Mouse (Mus musculus) neural tube, embryonic 14.5 days (tissue): ENCODE measurements at regions not wholly inside any gene's neighbourhood (a gene's known extent, or its start where the extent isn't known, plus 50 kb on each side); places are given as distances from the start of the nearest gene placed in this dataset.
A peak's percentile ranks its signal among the peaks of the same experiment; 100 is the strongest.

ENCODE experiments used
- ATAC-seq: fragments of 200-750 bp; cut with Nextera tagmentation; 2 replicates; pipeline ENCODE4 v1.8.0; 2017; ENCODE audit warnings: low read depth, mild to moderate bottlenecking, moderate TSS enrichment, moderate library complexity
- H3K27ac ChIP-seq: fragments of 300-500 bp; sonication (generic); 2 replicates; pipeline ENCODE4 v1.5.1; 2014; ENCODE audit warnings: low read depth, mild to moderate bottlenecking, control low read depth, low read length, moderate library complexity, mixed read lengths
- H3K27me3 ChIP-seq: fragments of 300-500 bp; sonication (generic); 2 replicates; pipeline ENCODE4 v1.6.1; 2014; ENCODE audit warnings: low read length; ENCODE audit not compliant: control insufficient read depth, insufficient read depth
- H3K36me3 ChIP-seq: fragments of 300-500 bp; sonication (generic); 2 replicates; pipeline ENCODE4 v1.6.1; 2014; ENCODE audit warnings: low read length, mixed read lengths; ENCODE audit not compliant: control insufficient read depth, insufficient read depth
- H3K4me1 ChIP-seq: fragments of 300-500 bp; sonication (generic); 2 replicates; pipeline ENCODE4 v1.6.1; 2014; ENCODE audit warnings: low read length; ENCODE audit not compliant: control insufficient read depth, insufficient read depth
- H3K4me2 ChIP-seq: fragments of 300-500 bp; sonication (generic); 2 replicates; pipeline ENCODE4 v1.6.1; 2014; ENCODE audit warnings: mild to moderate bottlenecking, low read depth, low read length, control low read depth
- H3K4me3 ChIP-seq: fragments of 300-500 bp; sonication (generic); 2 replicates; pipeline ENCODE4 v1.5.1; 2014; ENCODE audit warnings: low read depth, low read length, control low read depth, mixed read lengths
- H3K9ac ChIP-seq: fragments of 300-500 bp; sonication (generic); replicated peaks from 2 replicates; pipeline ENCODE4 v1.6.1; 2014; ENCODE audit warnings: low read depth, mild to moderate bottlenecking, control low read depth, low read length, mixed read lengths
- H3K9me3 ChIP-seq: fragments of 300-500 bp; sonication (generic); 2 replicates; pipeline ENCODE4 v1.6.1; 2016; ENCODE audit warnings: low read length; ENCODE audit not compliant: control insufficient read depth
- WGBS: fragments of 180-500 bp; shearing (Covaris S2); extraction: QIAGEN DNeasy Blood & Tissue Kit; methylation state at CpG from one replicate; pipeline ENCODE4 v1.1.7; 2014; 5-methylcytosine and 5-hydroxymethylcytosine counted together

GRCm38 (mm10) chr2:74292641-74293040 is 286.6 kb downstream of the Lnpk start:
- 72% methylated on average over 7 of the region's 7 CpGs for WGBS
- ATAC-seq: no peak
- H3K4me1 ChIP-seq: peaks cover 13% of the 10 kb centered on the region; the same call in 1 of the 2 replicates
- H3K27ac ChIP-seq: no peak overlapping the region
- H3K4me3 ChIP-seq: no peak overlapping the region
- no peaks in the 10 kb centered on the region for H3K9me3 ChIP-seq
- H3K36me3 ChIP-seq: no peaks in the 10 kb centered on the region
- no peaks in the 10 kb centered on the region for H3K27me3 ChIP-seq
- H3K9ac ChIP-seq: no peak overlapping the region
- H3K4me2 ChIP-seq: no peak overlapping the region

GRCm38 (mm10) chr2:74291416-74292396 is 287.5 kb downstream of the Lnpk start:
- Histone ChIP-seq H3K36me3 (no peaks in the 10 kb centered on the region), H3K27me3 (no peaks in the 10 kb centered on the region), H3K4me3 (no peak overlapping the region), H3K9me3 (no peaks in the 10 kb centered on the region), H3K27ac (peak overlapping the region; percentile 55; the same call in 1 of the 2 replicates), H3K4me1 (peaks cover 13% of the 10 kb centered on the region; the same call in 1 of the 2 replicates), H3K4me2 (no peak overlapping the region), H3K9ac (peak overlapping the region; percentile 4; the same call in 1 of the 2 replicates)
- WGBS: 72% methylated on average over 8 of the region's 8 CpGs
- ATAC-seq: peak; percentile 86

GRCm38 (mm10) chr2:74285624-74286023 is 293.6 kb downstream of the Lnpk start:
- no peak overlapping the region for H3K9ac ChIP-seq
- WGBS: 95% methylated on average over 4 of the region's 4 CpGs
- no peaks in the 10 kb centered on the region for H3K4me1 ChIP-seq
- no peak for ATAC-seq
- H3K9me3 ChIP-seq: no peaks in the 10 kb centered on the region
- H3K4me2 ChIP-seq: no peak overlapping the region
- H3K27me3 ChIP-seq: no peaks in the 10 kb centered on the region
- no peaks in the 10 kb centered on the region for H3K36me3 ChIP-seq
- H3K4me3 ChIP-seq: no peak overlapping the region
- H3K27ac ChIP-seq: no peak overlapping the region

GRCm38 (mm10) chr2:74264963-74265362 is 314.3 kb downstream of the Lnpk start:
- no peak for ATAC-seq
- Histone ChIP-seq H3K4me1 (no peaks in the 10 kb centered on the region), H3K27ac (no peak overlapping the region), H3K9ac (no peak overlapping the region), H3K4me3 (no peak overlapping the region), H3K36me3 (no peaks in the 10 kb centered on the region), H3K27me3 (no peaks in the 10 kb centered on the region), H3K4me2 (no peak overlapping the region), H3K9me3 (no peaks in the 10 kb centered on the region)
- 79% methylated on average over 6 of the region's 6 CpGs for WGBS

- no peak for ATAC-seq
Observed at GRCm38 (mm10) chr2:74257034-74257781, 322.0 kb downstream of the Lnpk start.

GRCm38 (mm10) chr2:74247521-74247920 is 331.7 kb downstream of the Lnpk start:
- Histone ChIP-seq H3K27me3 (no peaks in the 10 kb centered on the region), H3K9me3 (no peaks in the 10 kb centered on the region), H3K4me2 (no peak overlapping the region), H3K36me3 (no peaks in the 10 kb centered on the region), H3K4me1 (no peaks in the 10 kb centered on the region; the same call in 1 of the 2 replicates), H3K4me3 (no peak overlapping the region), H3K27ac (no peak overlapping the region), H3K9ac (no peak overlapping the region)
- ATAC-seq: no peak
- 91% methylated on average over 3 of the region's 3 CpGs for WGBS

More at GRCm38 (mm10) chr2:74257034-74257781, 322.0 kb downstream of the Lnpk start:
- Histone ChIP-seq H3K27ac (no peak overlapping the region), H3K9me3 (no peaks in the 10 kb centered on the region), H3K36me3 (no peaks in the 10 kb centered on the region), H3K4me3 (no peak overlapping the region), H3K4me1 (no peaks in the 10 kb centered on the region), H3K9ac (no peak overlapping the region), H3K4me2 (no peak overlapping the region), H3K27me3 (no peaks in the 10 kb centered on the region)
- WGBS: 47% methylated on average over 8 of the region's 8 CpGs

GRCm38 (mm10) chr2:74246631-74247030 is 332.6 kb downstream of the Lnpk start:
- H3K4me2 ChIP-seq: no peak overlapping the region
- 77% methylated on average over 4 of the region's 4 CpGs for WGBS
- H3K27ac ChIP-seq: no peak overlapping the region
- no peaks in the 10 kb centered on the region for H3K9me3 ChIP-seq
- H3K4me3 ChIP-seq: no peak overlapping the region
- no peak for ATAC-seq
- no peak overlapping the region for H3K9ac ChIP-seq
- H3K27me3 ChIP-seq: no peaks in the 10 kb centered on the region
- H3K4me1 ChIP-seq: no peaks in the 10 kb centered on the region; the same call in 1 of the 2 replicates
- H3K36me3 ChIP-seq: no peaks in the 10 kb centered on the region

- H3K27me3 ChIP-seq: no peaks in the 10 kb centered on the region
- no peak for ATAC-seq
- no peaks in the 10 kb centered on the region for H3K9me3 ChIP-seq
- H3K27ac ChIP-seq: peak overlapping the region; percentile 11; the same call in 1 of the 2 replicates
- no peak overlapping the region for H3K4me3 ChIP-seq
- 0 out of 2 replicates have a peak overlapping the region, but pooled peaks have one; percentile 5 for H3K4me2 ChIP-seq
- no peak overlapping the region for H3K9ac ChIP-seq
- WGBS: 66% methylated on average over 6 of the region's 6 CpGs
- no peaks in the 10 kb centered on the region; the same call in 1 of the 2 replicates for H3K4me1 ChIP-seq
- H3K36me3 ChIP-seq: no peaks in the 10 kb centered on the region
Observed at GRCm38 (mm10) chr2:74244203-74244602, 333.1 kb upstream of the Atp5g3 start.
